Mouse (Mus musculus) testis, adult 2 months (tissue): Measurements from ENCODE around the gene Adam23.

Experiments used
- CTCF ChIP-seq: fragments of 200-500 bp; IDR thresholded peaks from 2 replicates; pipeline ENCODE4 v1.5.1; 2012; ENCODE audit warnings: low read depth, mild to moderate bottlenecking, inconsistent platforms, low read length, moderate library complexity; ENCODE audit not compliant: control insufficient read depth, insufficient read depth, insufficient replicate concordance
- POLR2A ChIP-seq: fragments of 200-500 bp; IDR thresholded peaks from 2 replicates; pipeline ENCODE4 v1.6.1; 2012; ENCODE audit warnings: low read depth, mild to moderate bottlenecking, inconsistent platforms, low read length, moderate library complexity; ENCODE audit not compliant: control insufficient read depth

- TF ChIP-seq POLR2A (no peak), CTCF (no peak)
These were observed 37.3 kb upstream of the Adam23 start for GRCm38 (mm10) chr1:63408344-63408743.
